ENCODE assay signal across 26 mouse cellular contexts in genomic region chr9:14268578-14268977, GRCm38 (mm10).
"Had no signal": no experiment of that assay in that cellular context is flagged by ENCODE, and none has a peak within 500 bp of the region (broad histone marks: within the 10 kb centered on the region; RNA-seq: fewer than 3 reads in every experiment).

No protein-coding gene starts in this region.

- H3K9me3 ChIP-seq: heart, embryonic 13.5 days; heart, embryonic 15.5 days; hindbrain, embryonic 13.5 days; hindbrain, embryonic 15.5 days; intestine, embryonic 15.5 days; limb, embryonic 13.5 days; limb, embryonic 15.5 days; liver, embryonic 12.5 days had no signal

- H3K4me2 ChIP-seq: heart, embryonic 11.5 days; heart, embryonic 13.5 days; heart, embryonic 15.5 days; hindbrain, embryonic 13.5 days; hindbrain, embryonic 15.5 days; intestine, embryonic 15.5 days; limb, embryonic 13.5 days; limb, embryonic 15.5 days; liver, embryonic 12.5 days had no signal

- ATAC-seq: inflammation-experienced regulatory T-cells, adult 6 months; intestine, embryonic 15.5 days; intestine, postnatal 0 days; liver, embryonic 12.5 days had no signal

- H3K36me3 ChIP-seq: heart, embryonic 13.5 days; heart, embryonic 15.5 days; hindbrain, embryonic 13.5 days; hindbrain, embryonic 15.5 days; intestine, embryonic 15.5 days; limb, embryonic 13.5 days; limb, embryonic 15.5 days; liver, embryonic 12.5 days had no signal

- H3K4me1 ChIP-seq: heart, embryonic 13.5 days; heart, embryonic 15.5 days; hindbrain, embryonic 13.5 days; hindbrain, embryonic 15.5 days; intestine, embryonic 15.5 days; limb, embryonic 13.5 days; limb, embryonic 15.5 days; liver, embryonic 12.5 days had no signal

- H3K27me3 ChIP-seq: heart, embryonic 13.5 days; heart, embryonic 15.5 days; hindbrain, embryonic 13.5 days; hindbrain, embryonic 15.5 days; intestine, embryonic 15.5 days; limb, embryonic 13.5 days; limb, embryonic 15.5 days; liver, embryonic 12.5 days had no signal

- H3K4me3 ChIP-seq: gastrocnemius, adult 2 months; heart, adult 2 months; heart, embryonic 13.5 days; heart, embryonic 15.5 days; hindbrain, embryonic 13.5 days; hindbrain, embryonic 15.5 days; intestine, embryonic 15.5 days; layer of hippocampus, adult 2 months; limb, embryonic 13.5 days; limb, embryonic 15.5 days; liver, embryonic 12.5 days had no signal

- DNase-seq: gastrocnemius, adult 2 months; gastrocnemius, postnatal 10 days; gastrocnemius, postnatal 25 days; heart, adult 11 months; heart, adult 2 months; heart, postnatal 14 days; heart, postnatal 36 days; kidney, adult 18-20 months; kidney, adult 8-10 months; kidney, postnatal 10 days; kidney, postnatal 25 days; kidney, postnatal 4 days; left cerebral cortex, postnatal 4 days had no signal

- H3K27ac ChIP-seq: gastrocnemius, adult 2 months; heart, adult 2 months; heart, embryonic 13.5 days; heart, embryonic 15.5 days; hindbrain, embryonic 13.5 days; hindbrain, embryonic 15.5 days; intestine, embryonic 15.5 days; layer of hippocampus, adult 2 months; limb, embryonic 13.5 days; limb, embryonic 15.5 days; liver, embryonic 12.5 days; liver, embryonic 14.5 days had no signal

- H3K9ac ChIP-seq: heart, embryonic 13.5 days; heart, embryonic 15.5 days; hindbrain, embryonic 13.5 days; hindbrain, embryonic 15.5 days; intestine, embryonic 15.5 days; limb, embryonic 13.5 days; limb, embryonic 15.5 days; liver, embryonic 12.5 days; liver, embryonic 14.5 days had no signal
